Mouse (Mus musculus): ENCODE results near the gene Gpha2.

The Gpha2 gene

DNA sequence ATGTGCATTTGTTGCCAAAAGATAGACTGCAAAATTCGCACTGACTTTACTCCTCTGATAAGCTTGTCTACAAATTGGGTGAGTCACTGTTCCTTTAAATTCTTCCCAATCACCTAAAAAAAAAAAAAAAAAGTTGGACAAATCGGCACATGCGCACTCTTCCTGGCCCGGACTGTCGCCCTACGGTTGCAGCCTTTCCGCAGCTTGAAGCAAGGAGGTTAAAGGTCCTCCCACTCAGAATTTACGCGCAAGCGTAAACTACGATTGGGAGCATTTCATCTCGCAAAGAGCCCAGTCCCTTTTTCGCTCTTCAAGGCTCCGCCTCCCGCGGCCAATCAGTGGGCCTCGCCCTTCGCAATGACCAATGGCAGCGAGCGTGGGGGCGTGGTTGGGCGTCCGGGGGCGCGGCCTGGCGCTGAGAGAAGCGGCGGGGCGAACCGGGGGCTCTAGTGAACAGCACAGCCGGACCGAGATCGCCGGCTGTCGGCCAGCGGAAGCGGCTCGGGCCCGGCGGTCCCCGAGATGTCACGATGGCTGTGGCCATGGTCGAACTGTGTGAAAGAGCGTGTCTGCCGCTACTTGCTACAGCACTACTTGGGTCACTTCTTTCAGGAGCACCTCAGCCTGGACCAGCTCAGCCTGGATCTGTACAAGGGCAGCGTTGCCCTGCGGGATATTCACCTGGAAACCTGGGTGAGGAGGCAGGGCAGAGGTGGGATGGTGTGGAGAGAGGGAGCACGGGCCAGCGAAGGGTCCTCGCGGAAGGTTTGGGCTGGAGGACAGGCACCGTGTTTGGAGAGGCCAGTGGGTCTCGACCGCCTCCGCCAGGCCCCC lies 15.3 kb downstream of the Gpha2 start, which contains the start of gene Atg2a:
Gene Atg2a, plus strand, starts transcription at position 395 of the 834 bp plus-strand sequence.
- DNase-seq (ENCODE audit: low spot score in 2 of 2): peak; percentile 99

DNA sequence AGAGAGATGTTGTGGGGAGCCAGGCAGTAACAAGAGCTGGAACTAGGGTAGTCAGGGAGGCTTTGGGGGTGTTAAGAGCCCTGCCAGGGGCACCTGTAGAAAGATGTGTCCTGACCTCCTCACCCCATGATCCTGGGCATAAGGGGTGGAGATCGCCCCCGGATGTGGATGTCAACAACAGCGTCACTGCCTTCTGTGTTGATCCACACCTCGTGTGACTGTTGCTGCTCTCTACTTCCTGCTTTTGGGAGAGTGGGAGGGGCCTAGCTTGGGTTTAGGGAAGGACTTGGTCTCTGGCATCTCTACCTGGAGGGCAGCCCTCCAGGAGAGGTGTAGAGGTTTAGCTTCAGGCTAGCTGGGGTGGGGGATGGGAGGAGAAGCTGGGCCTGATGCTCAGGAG lies 16.1 kb downstream of the Gpha2 start:
- DNase-seq (ENCODE audit: low spot score in 2 of 2): peak; percentile 54 to 64

DNA sequence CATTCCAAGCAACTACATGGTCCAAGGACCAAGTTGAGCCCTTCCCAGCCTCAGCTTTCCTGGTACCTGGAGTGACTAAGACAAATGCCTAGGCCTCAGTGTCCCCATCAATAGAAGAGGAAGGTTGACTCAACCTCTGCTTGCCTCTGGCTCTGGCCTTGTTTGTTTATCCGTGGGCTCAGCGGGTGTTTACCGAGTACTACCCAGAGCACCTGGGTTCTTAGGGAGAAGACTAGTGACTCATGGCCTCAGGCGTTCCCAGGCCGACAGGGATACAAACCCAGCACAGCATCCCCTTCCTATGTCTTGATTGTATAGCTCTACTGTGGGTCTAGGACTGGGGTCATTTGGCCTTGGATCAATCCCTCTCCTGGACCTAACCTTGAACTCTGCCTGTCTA lies 17.0 kb downstream of the Gpha2 start:
- no peak for DNase-seq (ENCODE audit: low spot score in 2 of 2)

DNA sequence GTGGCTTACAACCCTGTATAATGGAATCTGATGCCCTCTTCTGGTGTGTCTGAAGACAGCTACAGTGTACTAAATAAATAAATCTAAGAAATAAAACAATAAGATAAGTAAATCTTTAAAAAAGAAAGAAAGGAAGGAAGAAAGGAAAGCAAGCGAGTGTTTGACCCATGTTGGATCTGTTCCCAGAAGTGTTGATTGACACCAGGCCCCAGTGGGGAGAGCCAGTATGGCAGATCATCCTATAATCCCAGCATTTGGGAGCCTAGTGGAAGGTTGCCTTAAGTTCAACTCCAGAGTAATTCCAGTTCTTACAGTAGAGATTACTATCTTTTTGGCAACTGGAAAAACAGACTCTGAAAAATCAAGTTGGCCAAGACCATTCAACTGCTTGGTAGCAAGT lies 19.6 kb downstream of the Gpha2 start:
- no peak for DNase-seq (ENCODE audit: low spot score in 2 of 2)

DNA sequence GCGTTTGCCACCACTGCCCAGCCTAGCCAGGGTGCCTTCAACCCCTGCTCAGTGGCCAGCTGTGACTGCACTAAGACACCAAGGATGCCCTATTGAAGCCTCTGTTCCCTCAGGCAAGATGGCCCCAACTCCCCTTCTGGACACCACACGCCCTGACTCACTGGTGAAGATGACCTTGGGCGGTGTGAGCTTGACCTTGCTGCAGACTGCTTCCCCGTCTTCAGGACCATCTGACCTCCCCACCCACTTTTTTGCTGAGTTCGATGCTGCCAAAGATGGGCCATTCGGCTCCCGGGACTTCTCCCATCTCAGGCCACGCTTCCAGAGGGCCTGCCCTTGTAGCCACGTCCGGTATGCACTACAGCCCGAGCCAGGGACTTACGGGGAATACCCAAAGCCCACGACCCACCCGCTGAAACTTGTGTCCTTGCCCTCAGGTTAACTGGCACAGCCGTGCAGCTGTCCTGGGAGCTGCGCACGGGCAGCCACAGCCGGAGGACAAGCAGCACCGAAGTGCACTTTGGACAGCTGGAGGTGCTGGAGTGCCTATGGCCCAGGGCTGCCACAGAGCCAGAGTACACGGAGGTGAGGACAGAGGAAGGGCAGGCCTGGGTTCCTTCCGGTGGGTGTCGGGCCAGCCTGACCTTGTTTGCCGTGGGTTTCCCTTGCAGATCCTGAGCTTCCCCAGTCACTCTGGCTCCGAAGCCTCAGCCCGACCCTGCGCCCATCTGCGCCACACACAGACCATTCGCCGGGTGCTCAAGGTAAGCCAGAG lies 21.5 kb downstream of the Gpha2 start:
- no peak for DNase-seq (ENCODE audit: low spot score in 2 of 2)

DNA sequence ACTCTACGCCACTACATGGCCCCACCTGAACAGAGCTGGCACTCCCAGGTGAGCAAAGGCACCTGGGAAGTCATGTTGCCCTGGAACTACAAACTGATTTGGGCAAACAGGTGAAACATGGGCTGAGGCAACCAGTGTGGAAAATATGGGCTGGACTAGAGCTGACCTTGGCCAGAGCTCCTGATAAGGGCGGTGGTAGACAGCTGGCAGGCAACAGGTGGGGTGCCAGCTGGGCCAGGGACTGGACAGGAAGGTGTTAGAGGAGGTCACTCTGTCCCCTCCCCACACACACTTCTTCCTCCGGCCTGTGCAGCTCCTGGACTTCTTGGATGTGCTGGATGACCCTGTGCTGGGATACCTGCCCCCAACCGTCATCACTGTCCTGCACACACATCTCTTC lies 26.8 kb downstream of the Gpha2 start:
- no peak for DNase-seq (ENCODE audit: low spot score in 2 of 2)

DNA sequence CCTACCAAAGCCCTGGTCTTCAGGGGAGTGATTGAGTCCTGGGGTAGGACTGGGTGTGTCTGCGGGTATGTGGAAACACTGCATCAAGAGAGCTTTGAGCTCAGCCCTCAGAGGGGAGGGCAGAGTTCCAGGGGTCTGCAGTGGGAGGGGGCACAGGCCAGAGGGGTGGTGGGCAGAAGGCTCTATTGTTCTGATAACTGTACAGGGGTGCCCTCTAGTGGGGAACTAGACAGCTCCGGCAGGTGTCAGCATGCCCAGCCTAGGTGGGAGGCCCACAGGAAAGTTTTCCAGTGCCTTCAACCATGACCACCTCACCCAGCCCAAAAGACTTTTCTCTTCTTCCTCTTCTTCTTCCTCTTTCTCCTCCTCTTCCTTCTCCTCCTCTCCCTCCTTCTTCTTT lies 34.2 kb downstream of the Gpha2 start:
- DNase-seq (ENCODE audit: low spot score in 2 of 2): no peak

DNA sequence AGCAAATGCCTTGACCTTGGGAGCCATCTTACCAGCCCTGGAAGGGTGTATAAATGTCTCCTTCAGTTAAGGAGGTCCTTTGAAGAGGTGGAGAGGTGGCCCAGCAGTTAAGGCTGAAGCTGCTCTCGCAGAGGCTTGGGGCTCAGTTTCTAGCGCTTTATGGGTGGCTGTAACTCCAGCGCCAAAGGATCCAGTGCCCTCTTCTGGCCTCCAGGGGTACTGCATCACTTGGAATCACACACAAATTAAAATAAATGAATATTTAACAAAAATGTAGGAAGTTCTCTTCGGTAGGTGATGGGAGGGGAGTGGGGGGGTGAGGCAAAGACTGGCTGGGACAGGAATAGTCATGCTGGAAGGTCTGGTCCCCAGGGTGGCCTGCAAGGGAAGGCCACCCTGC lies 34.8 kb downstream of the Gpha2 start:
- DNase-seq (ENCODE audit: low spot score in 2 of 2): no peak

DNA sequence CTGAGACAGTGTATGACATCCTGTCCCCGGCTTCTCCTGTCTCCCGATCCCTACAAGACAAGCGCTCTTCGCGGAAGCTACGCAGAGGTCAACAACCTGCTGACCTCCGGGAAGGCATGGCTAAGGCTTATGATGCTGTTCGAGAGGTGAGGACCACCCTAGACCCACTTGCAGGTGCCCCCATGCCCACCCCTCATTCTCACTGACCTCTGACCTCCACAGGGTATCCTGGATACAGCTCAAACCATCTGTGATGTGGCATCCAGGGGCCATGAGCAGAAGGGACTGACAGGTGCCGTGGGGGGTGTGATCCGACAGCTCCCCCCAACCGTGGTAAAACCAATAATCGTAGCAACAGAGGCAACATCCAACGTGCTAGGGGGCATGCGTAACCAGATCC lies 35.2 kb downstream of the Gpha2 start:
- no peak for DNase-seq (ENCODE audit: low spot score in 2 of 2)

DNA sequence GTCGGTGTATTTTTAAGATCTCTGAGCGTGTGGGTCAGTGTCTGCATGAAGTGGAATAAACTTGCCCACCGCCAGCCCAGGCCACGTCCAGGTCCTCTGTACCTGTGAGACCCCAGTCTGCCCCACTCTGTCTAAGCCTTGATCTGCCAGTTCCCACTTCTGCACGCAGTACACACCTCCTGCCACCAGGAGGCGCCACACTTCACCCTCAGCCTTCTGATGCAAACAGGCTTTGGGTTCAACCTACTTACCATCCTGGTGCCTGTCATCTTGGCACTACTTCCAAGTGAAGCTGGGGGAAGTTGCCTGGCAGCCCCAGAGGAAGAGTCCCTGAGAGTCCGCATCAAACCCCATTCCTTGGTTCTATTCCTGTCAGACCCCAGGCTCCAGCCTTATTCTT lies 36.0 kb downstream of the Gpha2 start:
- DNase-seq (ENCODE audit: low spot score in 2 of 2): peak in 1 of 2 experiments; percentile 65

DNA sequence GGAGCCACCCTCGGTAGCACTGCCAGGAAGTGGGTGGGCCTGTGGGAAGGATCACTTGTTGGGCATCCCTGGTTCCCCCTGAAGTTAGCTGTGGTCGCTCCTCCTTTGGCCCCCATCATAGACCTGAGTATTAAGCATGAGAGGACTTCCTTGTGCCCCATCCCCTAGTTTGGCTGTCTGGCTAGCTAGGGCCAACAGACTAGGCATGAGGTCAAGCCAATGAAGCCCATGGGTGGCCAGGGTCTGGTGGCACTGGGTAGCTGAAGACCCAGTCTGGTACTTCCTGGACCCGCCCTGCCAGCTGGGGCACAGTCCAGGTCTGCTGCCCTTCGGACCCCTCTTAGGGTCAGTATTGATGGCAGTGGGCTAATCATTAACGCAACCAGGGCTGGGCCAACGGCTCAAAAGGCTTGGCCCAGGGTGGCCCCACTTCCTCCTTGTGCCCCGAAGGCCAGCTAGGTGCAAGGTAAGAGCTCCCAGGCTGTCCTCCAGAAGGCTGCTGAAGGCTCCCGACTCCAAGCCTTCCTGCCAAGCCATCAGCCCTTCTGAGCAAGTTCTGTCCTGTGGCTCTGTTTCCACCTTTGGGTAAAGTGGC lies 36.8 kb downstream of the Gpha2 start:
- DNase-seq (ENCODE audit: low spot score in 2 of 2): no peak

DNA sequence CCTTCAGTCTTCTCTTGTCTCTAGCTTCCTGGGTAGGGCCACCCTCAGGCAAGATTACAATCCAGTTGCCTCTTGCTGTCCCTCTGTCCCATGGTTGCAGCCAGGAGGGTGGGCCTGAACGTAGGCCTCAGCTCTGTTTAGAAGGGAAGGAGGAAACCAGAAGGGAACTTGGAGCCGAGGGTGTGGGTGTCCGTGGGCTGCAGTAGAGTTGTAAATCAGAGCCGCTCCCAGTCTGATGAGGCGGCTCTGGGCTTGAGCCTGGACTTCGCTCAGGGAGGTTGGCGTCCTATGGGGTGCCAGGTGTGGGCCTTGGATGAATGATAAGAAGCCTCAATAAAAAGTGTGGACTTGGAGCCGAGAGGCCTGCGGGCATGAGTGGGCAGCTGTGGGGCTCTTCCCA lies 38.0 kb downstream of the Gpha2 start:
- DNase-seq (ENCODE audit: low spot score in 2 of 2): no peak

DNA sequence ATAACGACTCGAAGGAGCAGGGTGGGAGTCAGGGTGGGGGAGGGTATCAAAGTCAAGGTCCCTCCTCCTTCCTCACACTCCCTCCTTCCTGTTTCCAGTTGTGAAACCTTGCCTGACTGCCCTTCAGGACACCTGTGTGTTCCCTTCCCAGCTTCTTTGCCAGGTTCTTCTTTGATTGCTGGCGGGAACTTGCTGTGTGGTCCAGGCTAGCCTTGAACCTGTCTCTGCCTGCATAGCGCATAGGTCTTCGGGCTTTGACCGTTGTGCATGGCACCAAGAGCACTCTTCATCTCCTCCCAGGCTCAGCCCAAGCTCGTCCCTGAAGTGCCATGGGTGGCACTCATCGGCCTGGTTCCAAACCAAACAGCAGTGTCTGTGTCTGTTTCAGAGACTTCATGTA lies 38.8 kb downstream of the Gpha2 start:
- DNase-seq (ENCODE audit: low spot score in 2 of 2): no peak

DNA sequence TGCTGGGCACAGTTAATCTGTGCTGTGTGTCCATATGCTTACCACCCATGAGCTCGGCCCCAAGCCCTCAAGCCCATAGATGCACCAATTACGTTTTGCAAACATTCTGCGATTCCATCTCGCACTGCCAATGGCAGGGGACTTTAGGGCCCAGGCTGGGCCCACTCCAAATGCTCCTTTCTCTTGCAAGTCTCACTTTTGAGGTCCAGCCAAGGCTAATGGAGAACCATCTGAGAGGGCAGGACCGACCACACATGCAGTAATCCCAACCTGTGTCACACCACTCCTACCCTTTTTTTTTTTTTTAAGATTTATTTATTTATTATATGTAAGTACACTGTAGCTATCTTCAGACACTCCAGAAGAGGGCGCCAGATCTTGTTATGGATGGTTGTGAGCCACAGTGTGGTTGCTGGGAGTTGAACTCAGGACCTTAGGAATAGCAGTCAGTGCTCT lies 39.6 kb downstream of the Gpha2 start:
- no peak for DNase-seq (ENCODE audit: low spot score in 2 of 2)

DNA sequence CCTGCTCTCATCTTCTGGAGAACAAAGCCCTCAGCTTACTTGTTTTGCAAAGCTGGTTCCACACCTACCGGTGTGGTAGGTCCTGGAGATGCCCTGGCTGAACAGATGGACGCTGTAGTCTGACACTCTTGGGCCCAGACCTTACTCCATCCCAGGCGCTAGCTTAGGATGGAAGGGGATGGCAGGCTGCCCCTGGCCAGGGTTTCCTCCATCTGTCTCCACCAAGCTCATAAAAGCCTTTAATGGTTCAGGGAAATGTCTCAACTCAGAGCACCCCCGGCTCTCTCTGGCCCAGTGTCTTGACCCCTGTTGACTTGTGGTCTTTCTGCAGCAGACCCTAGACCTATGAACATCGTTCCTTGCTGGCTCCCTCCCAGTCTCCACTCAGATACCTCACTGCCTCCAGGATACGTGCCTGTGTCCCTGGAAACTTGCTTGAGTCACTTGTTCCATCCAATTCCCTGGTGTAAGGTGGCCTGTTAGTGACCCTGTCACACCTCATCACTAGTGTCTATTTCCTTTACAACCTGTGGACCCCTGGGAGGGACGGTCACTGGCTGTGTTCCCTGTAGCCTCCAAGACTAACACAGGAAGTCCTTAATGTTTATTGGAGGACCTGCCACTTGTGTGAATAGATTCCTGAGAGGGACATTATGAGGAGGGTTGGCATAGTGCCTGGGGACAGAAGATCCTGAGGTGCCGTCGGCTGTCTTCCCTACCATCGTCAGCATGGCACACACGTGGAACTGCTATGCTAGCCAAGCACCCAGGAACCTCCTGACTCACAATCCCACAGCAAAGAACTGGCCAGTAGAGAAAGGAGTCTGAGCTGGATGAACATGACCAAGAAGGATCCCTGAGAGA lies 41.4 kb downstream of the Gpha2 start:
- DNase-seq (ENCODE audit: low spot score in 2 of 2): no peak

DNA sequence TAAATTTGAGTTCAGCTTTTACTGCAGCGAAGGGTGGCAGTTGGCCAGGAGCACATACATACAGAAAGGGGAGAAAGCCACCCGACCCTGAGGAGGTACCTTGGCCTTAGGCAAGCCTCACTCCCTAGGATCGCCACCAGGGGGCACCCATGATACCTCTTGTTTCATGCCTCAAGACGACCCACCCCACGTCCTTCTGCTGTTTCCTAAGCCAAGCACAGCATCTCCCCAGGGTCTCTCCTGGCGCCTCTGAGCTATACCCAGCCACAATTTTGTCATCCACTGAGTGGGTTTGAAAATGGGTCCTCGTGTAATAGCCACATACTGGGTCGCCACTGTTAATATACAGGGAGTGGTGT lies 42.0 kb downstream of the Gpha2 start:
- peak; percentile 84 to 88 for DNase-seq (ENCODE audit: low spot score in 2 of 2)

DNA sequence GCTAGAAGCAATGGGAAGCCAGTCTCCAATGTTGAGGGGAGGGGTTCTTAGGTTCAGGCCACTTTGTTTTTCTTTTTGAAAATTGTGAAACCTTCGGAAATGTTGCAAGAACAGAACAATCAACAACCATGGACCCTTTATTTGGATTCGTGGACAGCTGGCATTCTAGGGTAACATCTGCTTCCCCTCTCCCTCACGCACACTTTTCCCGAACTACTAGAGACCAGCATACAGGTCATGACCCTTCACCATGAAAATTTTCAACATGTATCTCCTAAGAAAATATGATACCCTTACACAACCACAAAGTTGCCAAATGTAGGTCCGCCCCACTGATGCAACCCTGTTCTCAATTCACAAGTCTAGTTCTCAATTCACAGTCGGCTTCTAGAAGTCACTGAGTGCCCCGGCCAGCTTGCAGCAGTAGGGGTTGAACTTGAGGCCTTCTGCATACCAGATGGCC lies 42.5 kb downstream of the Gpha2 start:
- no peak for DNase-seq (ENCODE audit: low spot score in 2 of 2)

DNA sequence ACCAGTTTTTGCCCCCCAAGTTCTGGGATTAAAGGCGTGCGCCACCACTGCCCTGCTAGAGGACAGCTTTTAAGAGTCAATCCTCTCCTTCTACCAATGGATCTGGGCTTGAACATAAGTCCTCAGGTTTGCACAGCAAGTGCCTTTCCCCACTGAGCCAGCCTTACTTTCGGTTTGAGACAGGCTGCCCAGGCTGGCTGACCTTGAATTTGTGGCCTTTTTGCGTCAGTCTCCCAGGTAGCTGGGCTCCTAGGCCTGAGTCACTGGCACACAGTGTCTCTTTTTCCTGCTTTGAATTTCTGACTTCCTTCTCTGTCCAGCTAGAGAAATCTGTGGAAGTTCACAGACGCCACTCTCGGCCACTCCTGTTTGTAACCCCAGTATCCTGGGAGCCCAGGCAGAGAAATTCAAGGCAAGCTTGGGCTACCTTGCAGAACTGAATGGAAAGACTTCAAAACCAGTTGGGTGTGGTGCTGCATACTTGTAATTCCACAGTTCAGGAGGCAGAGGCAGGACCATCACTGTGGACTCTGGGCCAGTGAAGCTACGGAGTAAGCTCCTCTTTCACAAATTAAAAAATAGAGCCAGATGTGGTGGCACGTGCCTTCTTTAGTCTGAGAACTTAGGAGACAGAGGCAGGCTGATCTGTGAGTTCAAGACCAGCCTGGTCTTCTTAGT lies 43.8 kb downstream of the Gpha2 start:
- no peak for DNase-seq (ENCODE audit: low spot score in 2 of 2)

DNA sequence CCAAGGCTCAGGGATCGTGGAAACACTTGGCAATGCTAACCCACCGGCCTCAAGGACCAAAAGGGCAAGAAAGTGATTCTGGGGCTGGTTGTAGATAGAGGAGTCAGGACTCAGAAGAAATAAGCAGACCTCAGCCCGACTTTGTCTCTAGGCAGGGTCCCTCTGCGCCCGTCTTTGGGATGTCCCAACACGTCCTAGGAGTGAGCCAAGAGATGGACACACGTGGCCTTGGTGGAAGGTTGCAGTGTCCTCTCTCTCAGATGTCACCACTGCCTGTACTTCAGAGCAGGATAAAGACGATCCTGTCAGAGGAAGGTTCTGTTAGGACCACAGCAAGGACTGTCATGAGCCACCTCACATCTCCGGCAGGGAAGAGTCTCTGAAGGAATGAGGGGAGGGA lies 44.5 kb downstream of the Gpha2 start:
- DNase-seq (ENCODE audit: low spot score in 2 of 2): no peak

DNA sequence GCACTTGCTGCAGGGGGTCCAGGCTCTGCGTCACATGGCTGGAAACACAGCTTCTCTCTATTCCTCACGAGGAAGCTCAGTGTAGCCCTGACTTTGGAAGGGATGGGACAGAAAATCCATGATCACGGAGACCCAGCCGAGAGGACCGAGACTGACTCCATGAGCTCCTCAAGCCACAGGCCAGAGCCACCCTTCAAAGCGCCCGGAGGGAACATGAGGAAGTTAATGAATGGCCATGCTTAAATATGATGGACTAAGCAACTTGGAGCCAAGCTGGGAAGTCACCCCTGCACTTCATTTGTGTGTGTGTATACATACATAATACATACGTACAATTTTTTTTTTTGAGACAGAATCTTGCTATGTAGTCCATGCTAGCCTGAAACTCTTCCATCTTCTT lies 45.0 kb downstream of the Gpha2 start:
- DNase-seq (ENCODE audit: low spot score in 2 of 2): no peak

DNA sequence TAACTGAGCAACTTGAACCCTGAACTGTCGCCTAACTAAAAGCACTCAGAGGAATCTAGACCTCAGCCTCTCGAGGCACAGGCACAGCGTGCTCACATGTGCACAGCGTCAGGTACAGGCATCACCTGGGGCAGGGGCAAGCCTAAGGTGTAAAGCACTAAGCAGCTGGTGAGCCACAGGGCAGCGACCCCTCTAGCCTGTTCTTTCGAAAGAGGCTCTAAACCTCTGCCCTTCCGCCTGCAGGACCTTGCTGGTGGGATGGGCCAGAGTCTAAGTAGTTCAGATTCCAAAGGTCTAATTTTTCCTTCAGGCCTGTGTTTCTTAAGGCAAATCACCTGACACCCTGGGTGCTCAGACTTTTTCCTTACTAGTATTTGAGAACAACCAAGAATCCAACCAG lies 45.9 kb downstream of the Gpha2 start:
- no peak for DNase-seq (ENCODE audit: low spot score in 2 of 2)

All from right cerebral cortex, postnatal 10 days (tissue).